Mouse (Mus musculus) layer of hippocampus, postnatal 36 days (tissue): Measurements from ENCODE around the gene Ncdn. TPM values are rescaled to one million over a fixed set of nuclear protein-coding genes. Genes with fewer than 3 reads are reported as not detected.

ENCODE experiments used
- DNase-seq, 2 experiments: peaks; one replicate each; pipeline ENCODE4 v3.0.0; 2022
- total RNA-seq, 2 experiments: library from RNA; stranded (reverse); gene quantifications; 2 replicates each; pipeline ENCODE4 v1.2.3; 2021

Gene Ncdn
- total RNA-seq, 2 experiments from 2014 or later, result 1,851 to 1,927 TPM

GRCm38 (mm10) chr4:126752024-126752607 lies 1.1 kb downstream of the Ncdn start:
- DNase-seq, result peak in 1 of 2 experiments; percentile 48

- peak; percentile 66 to 67 for DNase-seq
Measured at GRCm38 (mm10) chr4:126751556-126752023, 1.6 kb downstream of the Ncdn start.

DNA sequence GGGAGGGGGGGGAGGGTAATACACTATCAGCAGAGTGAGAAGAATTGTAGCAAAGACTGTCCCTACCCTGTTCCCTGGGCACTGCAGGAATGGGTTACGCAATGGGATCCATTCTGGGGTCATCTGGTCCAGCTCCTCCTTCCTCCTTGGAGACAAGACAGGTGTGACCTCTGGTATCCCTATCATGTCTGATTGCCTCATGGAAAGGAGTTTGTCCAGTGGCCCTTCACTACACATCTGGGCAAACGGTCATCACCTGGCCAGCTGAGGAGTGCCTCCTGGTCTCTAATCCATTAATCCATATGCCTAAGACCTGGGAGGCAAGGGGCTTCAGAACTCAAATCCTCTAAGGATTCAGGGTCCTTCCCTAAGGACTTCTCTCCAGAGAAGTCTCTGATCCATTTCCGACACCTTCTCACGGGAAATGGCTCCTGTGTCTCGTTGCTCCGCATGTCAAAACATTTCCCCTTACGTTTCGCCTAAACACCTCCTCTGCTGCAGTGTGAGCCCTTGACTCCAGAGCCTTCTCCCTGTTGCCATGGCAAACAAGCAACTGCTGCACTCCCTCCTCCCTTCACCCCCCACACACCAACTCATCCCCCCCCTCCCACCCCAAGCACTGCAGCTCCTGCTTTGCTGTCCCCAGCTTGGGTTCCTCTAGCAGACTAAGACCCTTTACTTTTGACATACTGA lies 2.2 kb downstream of the Ncdn start:
- DNase-seq, result no peak

DNA sequence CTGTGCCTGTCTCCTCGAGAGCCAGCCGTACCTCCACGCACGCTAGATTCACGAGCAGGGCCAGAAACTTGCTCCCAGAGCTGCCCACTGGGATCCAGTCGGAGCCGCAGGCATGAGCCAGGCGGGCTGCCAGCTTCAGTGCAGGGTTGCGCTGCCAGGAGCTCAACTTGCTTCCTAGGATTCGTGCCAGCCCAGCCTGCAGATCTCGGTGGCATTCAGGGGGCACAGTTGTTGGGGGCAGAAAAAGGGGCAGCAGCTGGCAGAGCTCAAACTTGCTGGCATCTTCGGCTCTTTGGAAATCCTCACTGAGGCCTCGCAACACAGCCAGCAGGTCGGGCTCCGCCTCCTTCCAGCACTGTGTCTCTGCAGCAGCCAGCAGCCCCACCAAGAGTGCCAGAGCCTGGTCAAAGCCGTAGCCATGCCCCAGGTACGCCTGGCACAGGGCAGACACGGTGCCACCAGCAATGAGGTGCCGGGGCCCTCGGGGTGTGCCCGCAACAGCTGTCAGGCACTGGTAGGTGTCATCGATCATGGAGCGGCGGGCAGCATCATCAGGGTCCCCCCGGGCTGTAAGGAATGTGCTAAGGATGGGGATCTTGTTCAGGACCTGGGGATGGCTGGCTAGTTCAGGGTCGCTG lies 3.1 kb downstream of the Ncdn start:
- peak; percentile 73 to 78 for DNase-seq

DNA sequence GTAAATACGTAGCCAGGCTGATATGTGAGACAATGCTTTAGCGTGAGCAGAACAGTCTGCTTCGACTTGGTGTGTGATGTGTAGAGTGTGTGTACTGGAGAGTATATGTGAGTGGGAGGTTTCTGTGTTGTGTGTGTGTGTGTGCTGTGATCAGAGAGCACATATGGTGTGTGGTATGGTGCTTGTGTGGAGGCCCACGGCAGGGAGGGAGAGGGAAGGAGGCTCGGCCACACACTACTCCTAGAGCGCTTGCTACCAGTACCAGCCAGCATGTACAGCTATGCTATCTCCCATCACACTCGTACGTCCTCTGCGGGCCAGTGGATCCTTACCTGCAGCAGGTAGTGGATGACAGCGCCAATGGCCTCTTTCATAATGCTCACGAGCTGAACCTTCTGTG lies 3.7 kb downstream of the Ncdn start:
- DNase-seq, result peak; percentile 48 to 50

DNA sequence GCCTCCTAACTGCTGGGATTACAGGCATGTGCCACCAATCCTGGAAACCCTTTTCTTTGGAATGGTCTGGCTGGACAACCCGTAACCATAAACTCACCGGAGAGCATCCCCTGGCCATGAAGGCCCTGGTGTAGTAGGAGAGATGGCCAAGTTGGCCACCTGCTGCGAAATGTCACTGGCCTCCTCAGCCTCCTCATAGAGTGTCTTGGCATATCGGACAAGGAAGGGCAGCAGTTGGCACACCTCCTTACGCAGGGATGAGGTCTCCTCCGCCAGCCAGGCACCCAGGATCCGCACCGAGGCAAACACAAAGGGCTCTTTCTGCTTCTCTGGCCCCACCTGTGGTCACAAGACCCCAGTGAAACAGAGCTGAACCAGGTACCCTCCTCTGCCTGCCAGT lies 4.9 kb downstream of the Ncdn start:
- no peak for DNase-seq

GRCm38 (mm10) chr4:126746194-126746840 lies 6.9 kb downstream of the Ncdn start:
- peak; percentile 43 to 47 for DNase-seq

DNA sequence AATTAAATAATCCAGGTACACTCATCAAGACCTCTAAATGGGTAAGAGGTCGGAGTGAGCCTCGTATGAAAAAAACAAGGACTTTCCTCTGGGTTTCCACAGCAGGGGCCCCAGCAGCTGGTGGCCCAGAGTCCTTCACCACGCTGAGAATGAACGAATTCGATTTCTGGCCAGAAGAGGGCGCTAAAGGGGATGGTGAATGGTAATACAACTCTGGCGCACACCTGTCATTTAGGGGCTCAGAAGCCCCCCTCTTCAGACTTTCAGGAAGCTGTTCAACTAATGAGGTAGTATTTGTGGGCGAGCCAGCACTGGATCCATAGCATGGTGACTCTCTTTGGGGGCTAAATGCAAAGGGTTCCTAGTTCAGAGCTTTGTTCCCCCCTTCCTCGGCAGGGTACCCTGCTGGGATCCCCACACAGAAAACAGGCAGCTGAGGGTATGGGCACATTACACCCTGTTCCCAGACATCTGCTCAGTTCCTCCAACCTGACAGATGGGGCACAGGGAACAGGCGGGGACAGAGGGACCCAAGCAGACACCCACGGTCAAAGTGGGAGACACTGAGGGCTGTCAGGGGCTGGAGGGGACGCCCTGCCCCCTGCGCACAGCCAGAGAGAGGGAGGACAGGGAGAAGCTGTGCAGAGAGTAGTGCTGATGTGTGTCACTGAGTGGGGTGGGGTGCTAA lies 7.6 kb downstream of the Ncdn start:
- DNase-seq, result peak; percentile 83 to 84

DNA sequence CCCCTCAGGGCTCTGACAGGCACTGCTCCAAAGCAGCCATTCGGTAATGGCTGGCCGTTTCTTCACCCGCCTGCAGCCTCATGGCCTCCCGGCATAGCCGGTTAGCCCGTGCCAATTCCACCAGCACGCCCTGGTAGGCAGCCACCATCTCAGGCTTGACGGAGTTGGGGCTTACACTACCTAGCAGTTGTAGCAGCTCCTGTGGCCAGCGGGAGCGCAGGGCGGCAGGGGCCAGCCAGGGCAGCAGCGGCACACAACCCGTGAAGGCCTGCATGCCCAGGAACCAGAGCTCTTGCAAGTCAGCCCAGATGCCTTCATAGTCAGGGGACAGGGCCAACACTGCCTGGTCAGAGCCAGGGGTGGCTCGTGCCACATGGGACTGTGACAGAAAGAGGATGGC lies 8.4 kb downstream of the Ncdn start:
- no peak for DNase-seq

DNA sequence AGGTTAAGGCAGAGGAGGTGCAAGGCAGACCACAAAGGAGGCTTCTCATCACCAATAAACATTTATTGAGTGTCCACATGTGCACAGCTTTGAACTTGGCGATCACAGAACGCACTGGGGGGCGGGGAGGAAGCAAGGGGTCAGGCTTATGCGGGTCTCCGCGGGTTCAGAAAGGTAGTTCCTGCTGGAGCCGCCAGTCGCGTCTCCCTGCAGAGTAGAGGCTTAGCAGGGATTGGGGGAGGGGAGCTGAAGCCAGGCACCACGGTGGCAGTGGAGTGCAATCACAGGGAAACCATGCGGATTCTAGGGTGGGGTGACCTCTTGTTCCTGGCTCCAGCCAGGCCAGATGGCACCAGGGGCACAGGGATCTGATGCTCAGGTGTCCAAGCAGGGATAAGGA lies 9.5 kb downstream of the Ncdn start:
- DNase-seq, result no peak

DNA sequence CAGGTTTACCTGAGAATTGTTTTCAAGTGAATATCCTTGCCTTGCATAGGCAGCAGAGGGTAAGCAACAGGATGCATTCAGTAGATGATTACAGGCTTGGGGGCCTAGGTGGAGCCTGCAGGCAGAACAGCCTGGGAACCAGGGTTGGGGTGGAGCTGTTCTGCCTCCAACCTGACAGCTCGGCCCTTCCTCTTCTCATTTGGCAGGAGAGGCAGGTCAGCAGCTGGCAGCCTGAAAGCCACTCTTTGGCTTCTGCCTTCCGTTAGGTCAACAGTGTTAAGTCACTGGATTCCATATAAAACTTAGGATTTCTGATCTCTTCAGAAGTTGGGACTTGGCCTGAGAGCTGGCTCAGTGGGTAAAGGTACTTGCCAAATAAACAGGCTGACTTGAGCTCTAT lies 10.3 kb downstream of the Ncdn start:
- no peak for DNase-seq

DNA sequence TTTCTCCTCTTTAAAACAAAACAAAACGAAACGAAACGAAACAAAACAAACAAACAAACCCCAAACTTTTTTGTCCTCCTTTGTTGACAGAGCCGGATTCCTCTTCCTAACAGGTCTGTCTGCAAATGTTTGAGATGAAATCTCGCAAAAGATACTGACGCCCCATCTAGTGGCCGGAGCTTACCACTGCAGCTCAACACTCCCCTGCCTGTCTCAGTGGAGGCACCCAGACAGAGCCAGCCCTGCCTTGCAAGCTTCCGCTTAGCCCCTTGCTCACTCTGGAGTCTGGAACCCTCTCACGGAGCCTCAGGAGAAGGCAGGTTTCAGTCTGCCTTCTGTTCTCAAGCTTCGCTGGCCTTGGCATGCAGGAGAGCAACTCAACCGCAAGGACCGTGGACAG lies 11.8 kb downstream of the Ncdn start:
- DNase-seq, result peak; percentile 86 to 87

GRCm38 (mm10) chr4:126739966-126740676 lies 13.1 kb downstream of the Ncdn start:
- DNase-seq, result no peak

DNA sequence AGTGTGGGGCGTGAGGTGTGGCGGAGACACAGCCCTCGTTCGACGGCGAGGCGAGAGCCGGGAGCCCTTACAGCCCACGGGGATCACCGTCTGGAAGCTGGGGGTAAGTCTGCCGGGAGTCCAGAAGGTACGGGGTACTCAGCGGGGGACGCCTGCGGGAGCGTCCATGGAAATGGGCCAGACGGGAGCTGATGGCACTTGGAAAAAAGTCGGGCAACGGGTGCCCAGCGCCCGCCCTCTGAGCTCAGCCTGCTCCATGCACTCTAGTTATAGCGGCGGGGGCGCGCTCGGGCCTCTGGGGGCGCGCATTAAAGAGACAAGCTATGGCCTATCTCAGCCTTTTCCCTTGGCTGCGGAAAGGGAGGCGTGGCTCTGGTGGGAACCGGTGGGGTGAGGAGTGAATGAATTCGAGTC lies 17.2 kb downstream of the Ncdn start, which contains the start of gene Tfap2e:
Gene Tfap2e (minus strand): TSS at position 240 of the 414 bp plus-strand sequence.
- DNase-seq, result no peak

DNA sequence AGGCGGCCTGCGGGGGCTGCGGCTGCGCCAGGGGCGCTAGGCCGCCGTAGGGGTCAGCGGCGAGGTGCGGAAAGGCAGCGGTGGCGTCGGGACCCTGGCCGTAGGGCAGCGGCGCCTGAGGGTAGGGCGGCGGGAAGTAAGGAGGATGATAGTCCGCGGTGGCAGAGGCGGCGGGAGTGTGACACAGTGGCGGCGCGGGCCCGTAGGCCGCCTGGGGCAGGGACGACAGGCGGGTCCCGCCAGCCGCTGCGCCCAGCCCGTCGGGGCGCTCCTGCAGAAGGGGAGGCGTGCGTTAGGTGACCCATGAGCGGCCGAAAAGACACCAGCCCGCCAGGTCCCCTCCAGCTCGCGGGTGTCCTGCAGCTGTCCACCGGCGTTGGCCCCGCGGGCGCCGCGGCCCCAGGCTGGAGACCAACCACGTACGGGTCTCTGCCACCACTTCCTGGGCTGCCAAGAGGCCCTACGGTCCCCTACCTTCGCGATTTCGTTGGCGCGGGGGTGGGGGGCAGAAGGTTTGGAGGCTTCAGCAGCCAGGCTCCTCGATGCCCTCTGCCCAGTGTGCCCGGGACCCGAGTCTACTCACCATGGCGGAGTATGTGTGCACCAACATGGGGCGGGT lies 17.7 kb downstream of the Ncdn start:
- no peak for DNase-seq

DNA sequence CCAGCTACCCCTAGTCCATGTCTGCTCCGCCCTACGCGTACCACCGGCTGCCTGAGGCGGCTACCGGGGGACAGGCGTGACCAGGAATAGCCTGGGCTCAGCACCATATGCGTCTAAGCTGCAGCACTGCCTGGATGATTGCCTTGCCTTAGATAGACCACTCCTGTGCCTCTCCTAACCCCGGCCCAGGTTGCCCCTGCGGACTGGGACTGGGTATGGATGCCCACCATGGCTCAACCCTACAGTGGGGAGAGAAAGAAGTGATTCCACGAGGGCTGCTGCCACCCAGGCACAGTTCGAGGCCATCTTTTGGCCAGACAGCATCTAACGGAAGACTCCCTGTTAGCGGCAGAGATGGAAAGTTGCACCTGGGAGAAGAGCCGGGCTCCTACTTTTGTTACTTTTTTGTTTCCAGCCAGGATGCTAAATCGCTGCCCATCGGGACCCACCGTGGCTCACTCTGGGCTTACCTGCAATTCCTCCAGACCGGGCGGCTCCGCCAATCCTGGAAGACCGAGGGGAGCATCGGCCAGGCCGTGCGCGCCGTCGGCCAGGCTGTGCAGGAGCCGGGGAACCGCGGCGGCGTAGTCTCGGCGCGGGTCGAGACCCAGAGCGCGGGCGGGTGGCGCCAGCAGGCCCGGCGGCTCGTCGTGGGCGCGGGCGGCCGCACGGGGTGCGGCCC lies 18.4 kb downstream of the Ncdn start:
- DNase-seq, result no peak

DNA sequence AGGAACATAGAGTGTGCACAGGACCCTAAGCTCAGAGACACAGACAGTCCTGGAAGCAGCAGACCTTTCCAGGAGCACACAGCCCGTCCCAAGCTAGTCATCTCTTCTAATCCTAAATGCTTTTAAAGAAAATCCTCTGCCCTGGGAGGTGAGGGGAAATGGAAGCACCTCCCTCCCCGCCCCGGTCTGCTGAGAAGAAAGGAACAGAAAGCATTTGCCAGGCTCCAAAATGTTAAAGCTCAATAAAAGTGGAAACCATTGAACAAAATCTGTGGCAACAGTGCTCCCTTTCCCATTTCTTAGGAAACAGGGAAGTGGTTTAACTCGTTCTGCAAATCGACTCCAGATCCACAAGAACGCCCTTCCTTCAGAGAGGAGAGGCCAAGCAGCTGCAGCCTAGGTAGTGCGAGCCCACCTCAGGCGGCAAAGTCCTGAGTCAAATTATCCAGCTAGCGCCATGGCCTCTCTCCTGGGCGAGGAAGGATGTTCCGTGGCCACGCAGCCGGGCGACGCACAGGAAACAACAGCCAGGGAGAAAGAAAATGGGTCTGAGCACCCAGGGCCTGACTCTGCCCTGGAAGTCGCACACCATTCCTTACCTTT lies 19.1 kb downstream of the Ncdn start:
- no peak for DNase-seq

DNA sequence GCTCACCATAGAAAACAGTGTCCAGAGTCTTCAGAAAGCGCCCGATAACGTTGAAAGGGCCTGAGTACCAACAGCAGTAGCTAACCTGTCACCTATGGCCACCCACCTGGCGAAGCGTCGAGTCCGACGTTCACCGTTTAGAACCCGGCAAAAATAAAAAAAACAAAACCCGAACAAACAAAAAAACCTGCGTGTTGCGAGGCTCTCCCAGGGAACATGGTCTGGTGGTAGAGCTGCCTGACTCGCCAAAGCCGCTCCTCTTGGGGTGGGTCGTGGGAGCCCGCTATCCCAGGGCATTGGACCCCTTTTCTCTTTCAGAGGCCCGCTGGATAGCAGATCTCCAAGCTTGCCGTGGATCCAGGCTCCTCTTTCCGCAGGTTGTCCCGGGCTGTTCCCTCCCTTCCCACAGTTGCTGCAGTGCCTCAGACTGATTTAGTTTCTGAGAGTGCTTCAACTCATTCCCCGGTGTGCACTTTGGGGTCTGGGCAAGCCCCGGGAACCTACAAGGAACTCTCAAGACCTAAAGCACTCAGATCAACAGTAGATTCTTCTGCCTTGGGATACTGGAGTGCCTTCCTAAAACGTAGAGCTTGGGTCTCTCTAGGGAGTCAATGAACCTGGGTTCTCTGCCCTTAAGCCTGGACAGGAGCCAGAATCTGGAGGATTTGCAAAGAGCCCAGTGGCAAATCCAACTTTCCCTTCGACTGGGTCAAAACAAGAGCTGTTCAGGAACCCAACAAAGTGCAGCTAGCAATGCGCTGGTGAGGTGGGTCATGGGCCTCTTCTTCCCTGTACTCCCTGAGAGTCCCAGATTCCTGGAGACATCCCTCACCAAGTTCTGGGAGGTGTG lies 20.5 kb downstream of the Ncdn start:
- DNase-seq, result no peak

DNA sequence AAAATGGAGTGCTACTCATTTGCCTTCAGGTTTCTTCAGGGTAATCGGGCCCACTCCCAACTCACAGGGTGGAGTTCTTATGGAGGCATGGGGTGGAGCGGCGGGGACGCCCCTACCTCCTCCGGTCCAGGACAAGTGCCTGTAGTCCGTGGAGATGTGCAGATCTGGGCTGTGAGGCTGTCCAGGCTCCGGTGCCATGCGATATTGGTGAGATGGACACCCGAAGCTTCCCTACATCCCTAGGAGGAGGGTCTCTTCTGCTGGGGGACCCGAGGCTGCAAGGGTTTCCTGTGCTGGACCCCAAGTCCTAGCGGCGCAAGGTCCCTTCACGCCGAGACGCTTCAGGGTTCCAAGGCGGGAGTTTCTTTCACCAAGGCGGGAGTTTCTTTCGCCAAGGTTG lies 21.1 kb downstream of the Ncdn start:
- no peak for DNase-seq
